19 mouse cellular contexts compared by ENCODE assay signal in genomic region chr13:15901710-15902675, GRCm38 (mm10).
DNase-seq lines count a peak whose midpoint lies in the region; ATAC-seq and TF ChIP-seq lines count a peak whose summit lies in the region.
"Had no signal": no experiment of that assay in that cellular context is flagged by ENCODE, and none has a peak within 500 bp of the region (broad histone marks: within the 10 kb centered on the region; RNA-seq: fewer than 3 reads in every experiment).

No protein-coding gene starts in this region.

- no peak for TF ChIP-seq RAD21 in CH12.LX (IDR thresholded peaks at IDR 0.05; ENCODE audit: low read depth, low read length)

- in situ Hi-C loops in CH12.LX (cut with MboI; ENCODE audit: low pct_ligation_motif_present, low pct_unique_long_range_greater_than_20kb, low sequenced_read_pairs) = no loop called here

- no peak overlapping the region for H3K9ac ChIP-seq in lung, embryonic 16.5 days (ENCODE audit: low read length)
- no peak overlapping the region for H3K9ac ChIP-seq in CH12.LX (ENCODE audit: insufficient read depth, low read depth)
- H3K9ac ChIP-seq in hindbrain, embryonic 13.5 days = no peak overlapping the region
- H3K9ac ChIP-seq: forebrain, embryonic 12.5 days; heart, embryonic 13.5 days had no signal

- H3K79me2 ChIP-seq in CH12.LX (replicated peaks; ENCODE audit: control insufficient read depth, extremely low read depth, insufficient read depth, poor library complexity, severe bottlenecking) = no peaks in the 10 kb centered on the region

- no peak overlapping the region for H3K4me2 ChIP-seq in lung, embryonic 16.5 days (ENCODE audit: low read depth, low read length)
- H3K4me2 ChIP-seq in CH12.LX (ENCODE audit: insufficient read depth, low read depth, poor library complexity, severe bottlenecking) = no peak overlapping the region
- no peak overlapping the region for H3K4me2 ChIP-seq in hindbrain, embryonic 13.5 days
- H3K4me2 ChIP-seq: forebrain, embryonic 12.5 days; heart, embryonic 13.5 days had no signal

- 29% methylated on average over 7 of the region's 7 CpGs for WGBS in lung, embryonic 16.5 days
- 29% methylated on average over 7 of the region's 7 CpGs for WGBS in hindbrain, embryonic 13.5 days

- no peak overlapping the region for H3K4me3 ChIP-seq in lung, embryonic 16.5 days (ENCODE audit: low read length)
- H3K4me3 ChIP-seq in CH12.LX (replicated peaks in 1 of 3; ENCODE audit: low read depth in 2 of 3, low read length in 2 of 3, poor library complexity in 1 of 3) = no peak overlapping the region
- no peak overlapping the region for H3K4me3 ChIP-seq in hindbrain, embryonic 13.5 days
- H3K4me3 ChIP-seq: forebrain, embryonic 12.5 days; heart, embryonic 13.5 days had no signal

- dilution Hi-C loops in CH12.LX (cut with MboI; ENCODE audit: extremely low pct_ligation_motif_present, extremely low pct_unique_long_range_greater_than_20kb, low sequenced_read_pairs) = no loop called here

- no peak for TF ChIP-seq POLR2A in CH12.LX (IDR thresholded peaks at IDR 0.05; ENCODE audit: low read depth, low read length)

- no peak for DNase-seq in lung, adult 18-20 months
- no peak for DNase-seq in CH12.LX (ENCODE audit: extremely low read depth)
- DNase-seq in NIH3T3 (ENCODE audit: low read depth) = peak; percentile 17
- DNase-seq in left cerebral cortex, adult 8-10 months (ENCODE audit: low spot score in 2 of 2) = no peak
- DNase-seq in cerebellum, postnatal 25 days = no peak
- no peak for DNase-seq in ovary, postnatal 36 days (ENCODE audit: low spot score)
- DNase-seq: adrenal gland, postnatal 25 days; cerebellum, adult 2 months; kidney, adult 2 months; kidney, postnatal 25 days; left cerebral cortex, postnatal 4 days; liver; right cerebral cortex, postnatal 4 days had no signal

- H3K27me3 ChIP-seq in lung, embryonic 16.5 days (ENCODE audit: control insufficient read depth, insufficient read depth, low read depth, low read length) = no peaks in the 10 kb centered on the region
- H3K27me3 ChIP-seq in CH12.LX (replicated peaks) = no peaks in the 10 kb centered on the region
- no peaks in the 10 kb centered on the region for H3K27me3 ChIP-seq in hindbrain, embryonic 13.5 days
- H3K27me3 ChIP-seq: forebrain, embryonic 12.5 days; heart, embryonic 13.5 days had no signal

- no peaks in the 10 kb centered on the region for H3K36me3 ChIP-seq in lung, embryonic 16.5 days (ENCODE audit: control insufficient read depth, insufficient read depth, low read length)
- no peaks in the 10 kb centered on the region for H3K36me3 ChIP-seq in CH12.LX (replicated peaks in 1 of 2; ENCODE audit: control insufficient read depth in 1 of 2, insufficient read depth in 1 of 2, low read length in 1 of 2)
- H3K36me3 ChIP-seq in hindbrain, embryonic 13.5 days = no peaks in the 10 kb centered on the region
- H3K36me3 ChIP-seq: forebrain, embryonic 12.5 days; G1E; heart, embryonic 13.5 days had no signal

- no peak for TF ChIP-seq EP300 in CH12.LX (IDR thresholded peaks at IDR 0.05; ENCODE audit: low read length)

- ATAC-seq in lung, embryonic 16.5 days (ENCODE audit: low read depth) = peak; percentile 49; the same call in 1 of the 2 replicates
- peak; percentile 78 for ATAC-seq in hindbrain, embryonic 13.5 days (ENCODE audit: low FRiP score)
- ATAC-seq: inflammation-experienced regulatory T-cells, adult 6 months had no signal

- no peak overlapping the region for H3K27ac ChIP-seq in lung, embryonic 16.5 days (ENCODE audit: low read length)
- no peak overlapping the region for H3K27ac ChIP-seq in CH12.LX (ENCODE audit: insufficient read depth, low read depth)
- no peak overlapping the region; the same call in 1 of the 2 replicates for H3K27ac ChIP-seq in hindbrain, embryonic 13.5 days
- H3K27ac ChIP-seq: forebrain, embryonic 12.5 days; heart, embryonic 13.5 days had no signal

- no peak for TF ChIP-seq CTCF in CH12.LX (conservative IDR thresholded peaks at IDR 0.05 in 1 of 2, IDR thresholded peaks at IDR 0.05 in 1 of 2; ENCODE audit: low read depth in 2 of 2, low read length in 2 of 2)

- no peaks in the 10 kb centered on the region for H3K9me3 ChIP-seq in lung, embryonic 16.5 days (ENCODE audit: control insufficient read depth, low read length)
- H3K9me3 ChIP-seq in CH12.LX (replicated peaks; ENCODE audit: low read length) = no peaks in the 10 kb centered on the region
- H3K9me3 ChIP-seq in hindbrain, embryonic 13.5 days = no peaks in the 10 kb centered on the region
- H3K9me3 ChIP-seq: forebrain, embryonic 12.5 days; G1E; heart, embryonic 13.5 days had no signal

- H3K4me1 ChIP-seq in lung, embryonic 16.5 days (replicated peaks; ENCODE audit: control insufficient read depth, insufficient read depth, low read length) = no peaks in the 10 kb centered on the region
- H3K4me1 ChIP-seq in CH12.LX (ENCODE audit: control insufficient read depth in 1 of 2, insufficient read depth in 2 of 2) = no peaks in the 10 kb centered on the region
- H3K4me1 ChIP-seq in hindbrain, embryonic 13.5 days (replicated peaks) = no peaks in the 10 kb centered on the region
- H3K4me1 ChIP-seq: forebrain, embryonic 12.5 days; heart, embryonic 13.5 days had no signal

TF ChIP-seq in CH12.LX, 34 proteins besides CTCF, POLR2A, EP300 and RAD21:
- TF ChIP-seq POLR2AphosphoS2 (IDR thresholded peaks at IDR 0.05; ENCODE audit: low read depth, low read length) (no peak), MAFK (IDR thresholded peaks at IDR 0.05; ENCODE audit: insufficient replicate concordance, low read length) (0 out of 2 replicates have a peak, but pooled peaks have one; percentile 51)
